Mouse (Mus musculus) intestine, postnatal 0 days (tissue): ENCODE data around the gene Nppb. TPM values are rescaled to one million over a fixed set of nuclear protein-coding genes. Genes with fewer than 3 reads are reported as not detected.

Experiments used
- ATAC-seq: fragments of 200-750 bp; cut with Nextera tagmentation; 2 replicates; pipeline ENCODE4 v1.8.0; 2017; ENCODE audit warnings: mild to moderate bottlenecking, moderate TSS enrichment, moderate library complexity
- H3K27ac ChIP-seq: fragments of 300-500 bp; sonication (generic); 2 replicates; pipeline ENCODE4 v1.5.1; 2014; ENCODE audit warnings: mild to moderate bottlenecking, low read depth, low read length, moderate library complexity
- H3K27me3 ChIP-seq: fragments of 300-500 bp; sonication (generic); replicated peaks from 2 replicates; pipeline ENCODE4 v1.6.1; 2014; ENCODE audit warnings: low read length, mixed read lengths; ENCODE audit not compliant: control insufficient read depth, insufficient read depth
- H3K36me3 ChIP-seq: fragments of 300-500 bp; sonication (generic); 2 replicates; pipeline ENCODE4 v1.6.1; 2014; ENCODE audit warnings: mild to moderate bottlenecking, moderate library complexity; ENCODE audit not compliant: control insufficient read depth, insufficient read depth
- H3K4me1 ChIP-seq: fragments of 300-500 bp; sonication (generic); replicated peaks from 2 replicates; pipeline ENCODE4 v1.6.1; 2014; ENCODE audit warnings: antibody characterized with exemption, low read length, mixed read lengths; ENCODE audit not compliant: control insufficient read depth, insufficient read depth
- H3K4me2 ChIP-seq: fragments of 300-500 bp; sonication (generic); replicated peaks from 2 replicates; pipeline ENCODE4 v1.6.1; 2014; ENCODE audit warnings: low read depth, mild to moderate bottlenecking, moderate library complexity
- H3K4me3 ChIP-seq: fragments of 300-500 bp; sonication (generic); 2 replicates; pipeline ENCODE4 v1.5.1; 2014; ENCODE audit warnings: low read depth, low read length
- H3K9ac ChIP-seq: fragments of 300-500 bp; sonication (generic); 2 replicates; pipeline ENCODE4 v1.6.1; 2014; ENCODE audit warnings: mild to moderate bottlenecking, low read depth, low read length
- H3K9me3 ChIP-seq: fragments of 300-500 bp; sonication (generic); 2 replicates; pipeline ENCODE4 v1.6.1; 2016; ENCODE audit warnings: mixed run types; ENCODE audit not compliant: control insufficient read depth
- CTCF ChIP-seq: sonication (generic); IDR thresholded peaks from 2 replicates; pipeline ENCODE4 v1.5.1; 2016; ENCODE audit warnings: low read depth, mild to moderate bottlenecking, control low read depth, antibody characterized with exemption, moderate library complexity
- WGBS: fragments of 180-500 bp; shearing (Covaris S2); extraction: QIAGEN DNeasy Blood & Tissue Kit; methylation state at CpG from one replicate; pipeline ENCODE4 v1.1.7; 2014; 5-methylcytosine and 5-hydroxymethylcytosine counted together
- polyA plus RNA-seq: library from polyadenylated mRNA; unstranded; fragments of >200 nt; fragmentation: Nextera tagmentation; extraction: Ambion mirVana; gene quantifications from 2 replicates; pipeline ENCODE4 v1.2.1, GENCODE M21; 2015

Gene Nppb
- polyA plus RNA-seq = not detected in 2 replicates

DNA sequence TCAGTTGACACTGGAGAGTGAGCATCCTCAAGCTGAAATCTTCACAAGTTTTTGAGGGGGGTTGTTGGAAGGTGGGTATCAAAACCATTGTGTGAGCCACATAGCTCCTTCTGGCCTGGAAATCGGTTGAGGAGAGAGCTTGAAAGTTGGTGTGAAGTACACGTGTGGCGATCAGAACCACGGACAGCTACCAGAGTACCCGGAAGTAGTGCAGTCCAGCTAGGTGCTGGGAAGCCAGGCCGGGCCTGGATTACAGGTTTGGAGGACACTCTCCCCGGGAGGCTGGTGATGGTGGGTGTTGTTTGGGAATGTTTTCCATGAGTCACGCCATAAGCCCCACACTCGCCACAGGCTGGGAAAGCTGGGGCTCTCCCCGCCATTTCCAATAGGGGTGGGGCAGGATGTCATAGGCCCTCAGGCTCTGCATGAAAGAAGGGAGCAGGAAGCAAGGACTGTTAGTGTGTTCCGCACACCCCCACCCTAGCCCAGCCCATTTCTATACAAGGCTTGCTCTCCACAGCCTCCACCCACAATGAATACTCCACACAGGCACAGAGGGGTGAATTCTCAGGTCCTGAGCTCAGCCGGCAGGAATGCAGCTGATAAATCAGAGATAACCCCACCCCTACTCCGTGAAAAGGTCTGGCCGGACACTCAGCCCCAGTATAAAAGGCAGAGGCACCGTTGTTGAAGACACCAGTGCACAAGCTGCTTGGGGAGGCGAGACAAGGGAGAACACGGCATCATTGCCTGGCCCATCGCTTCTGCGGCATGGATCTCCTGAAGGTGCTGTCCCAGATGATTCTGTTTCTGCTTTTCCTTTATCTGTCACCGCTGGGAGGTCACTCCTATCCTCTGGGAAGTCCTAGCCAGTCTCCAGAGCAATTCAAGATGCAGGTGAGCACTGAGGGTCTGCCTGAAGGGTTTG is at the start of gene Nppb:
Gene Nppb (plus strand): TSS at position 584 of the 928 bp plus-strand sequence.
- H3K4me2 ChIP-seq = no peak within 1 kb of the TSS
- TF ChIP-seq CTCF = no peak
- H3K27me3 ChIP-seq = no peaks in the 10 kb centered on the region
- ATAC-seq = no peak
- H3K9me3 ChIP-seq = no peaks in the 10 kb centered on the region
- no peak within 1 kb of the TSS for H3K27ac ChIP-seq
- H3K9ac ChIP-seq = no peak within 1 kb of the TSS
- WGBS = 27% methylated on average over 20 of the region's 20 CpGs
- no peaks in the 10 kb centered on the region for H3K36me3 ChIP-seq
- H3K4me3 ChIP-seq = no peak within 1 kb of the TSS
- no peaks in the 10 kb centered on the region for H3K4me1 ChIP-seq

DNA sequence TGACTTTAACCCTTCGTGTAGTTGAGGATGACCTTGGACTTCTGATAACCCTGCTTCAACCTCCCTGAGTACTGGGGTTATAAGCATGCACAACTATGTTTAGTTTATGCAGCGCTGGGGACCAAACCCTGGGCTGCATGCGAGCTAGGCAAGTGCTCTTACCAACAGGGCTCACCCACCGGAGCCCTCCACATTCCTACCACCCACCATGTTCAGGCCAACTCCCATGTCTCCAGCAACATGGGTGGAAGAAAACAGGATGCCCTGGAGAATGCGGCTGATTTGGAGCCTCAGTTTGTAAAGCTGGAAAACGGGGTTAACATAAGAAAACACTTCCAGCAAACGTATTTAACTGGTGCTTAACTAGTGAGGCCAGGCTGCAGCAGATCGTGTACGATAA is 49.7 kb upstream of the Nppb start:
- WGBS = 17% methylated on average over 9 of the region's 9 CpGs
- Histone ChIP-seq H3K27ac (no peak overlapping the region), H3K27me3 (no peaks in the 10 kb centered on the region), H3K9me3 (no peaks in the 10 kb centered on the region), H3K4me3 (peak overlapping the region; percentile 71), H3K4me1 (peaks cover 5% of the 10 kb centered on the region; the same call in 1 of the 2 replicates), H3K4me2 (peak overlapping the region; percentile 97), H3K36me3 (peaks cover 3% of the 10 kb centered on the region; the same call in 1 of the 2 replicates), H3K9ac (peak overlapping the region; percentile 70)
- no peak for TF ChIP-seq CTCF
- ATAC-seq = no peak

DNA sequence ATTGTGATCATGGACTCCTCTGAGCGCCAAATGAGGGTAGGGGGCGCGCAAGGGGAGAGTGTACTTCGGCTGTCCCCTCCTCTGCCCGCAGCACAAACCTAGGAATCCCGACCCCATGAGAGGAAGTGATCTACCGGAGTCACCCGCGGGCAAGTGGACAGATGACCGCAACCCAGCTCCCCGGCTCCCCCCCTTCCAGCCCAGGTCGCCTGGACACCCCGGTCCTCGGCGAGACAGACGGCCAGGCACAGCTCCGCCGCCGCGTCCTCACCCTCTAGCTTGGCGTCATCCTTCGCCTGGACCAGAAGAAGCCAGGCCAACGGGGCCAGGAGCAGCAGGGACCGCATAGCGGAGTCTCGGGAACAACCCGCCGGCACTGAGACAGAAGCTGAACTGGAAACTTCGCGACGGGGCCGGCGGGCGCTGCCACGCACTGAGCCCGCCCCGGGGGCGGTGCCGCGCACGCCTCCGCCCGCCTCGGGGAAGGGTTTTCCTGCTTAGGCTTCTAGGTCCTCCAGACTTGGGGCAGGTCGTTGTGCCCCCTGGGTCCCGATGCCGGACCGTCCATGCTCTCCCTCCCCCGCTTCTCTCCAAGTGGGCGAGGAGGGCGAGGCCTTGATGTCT is 49.1 kb upstream of the Nppb start, which contains the start of gene Plod1:
Gene Plod1 (minus strand): TSS at position 437 of the 624 bp plus-strand sequence.
- Histone ChIP-seq H3K36me3 (no peaks in the 10 kb centered on the region), H3K9ac (peak within 1 kb of the TSS; percentile 70), H3K9me3 (no peaks in the 10 kb centered on the region), H3K27ac (peak within 1 kb of the TSS; percentile 71), H3K4me3 (peak within 1 kb of the TSS; percentile 71), H3K4me2 (peak within 1 kb of the TSS; percentile 97), H3K27me3 (no peaks in the 10 kb centered on the region), H3K4me1 (peaks cover 5% of the 10 kb centered on the region; the same call in 1 of the 2 replicates)
- under 1% methylated on average over 51 of the region's 51 CpGs for WGBS
- peak; percentile 23; the same call in 1 of the 2 replicates for ATAC-seq
- TF ChIP-seq CTCF = peak; percentile 19; the same call in 1 of the 2 replicates

DNA sequence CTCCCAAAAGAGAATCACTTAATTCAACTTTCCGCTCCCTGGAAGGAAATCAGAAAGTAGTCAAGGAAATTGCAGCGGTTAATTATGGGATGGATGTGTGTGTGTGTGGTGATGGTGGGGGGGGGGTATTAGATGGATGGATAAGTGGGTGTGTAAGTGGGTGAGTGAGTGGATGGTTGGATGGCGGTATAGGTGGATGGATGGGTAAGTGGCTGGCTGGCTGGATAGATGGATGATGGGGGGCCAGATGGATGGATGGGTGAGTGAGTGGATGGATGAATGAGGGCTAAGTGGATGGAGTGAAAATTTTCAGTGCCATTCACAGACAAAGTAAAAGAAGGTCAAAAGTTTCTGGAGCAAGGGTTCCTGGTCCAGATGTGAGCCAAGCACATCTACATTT is 48.6 kb upstream of the Nppb start:
- Histone ChIP-seq H3K9me3 (no peaks in the 10 kb centered on the region), H3K36me3 (no peaks in the 10 kb centered on the region), H3K9ac (peak overlapping the region; percentile 70), H3K4me3 (peak overlapping the region; percentile 71), H3K27me3 (no peaks in the 10 kb centered on the region), H3K27ac (peak overlapping the region; percentile 54; the same call in 1 of the 2 replicates), H3K4me1 (peaks cover 9% of the 10 kb centered on the region), H3K4me2 (peak overlapping the region; percentile 97)
- no peak for TF ChIP-seq CTCF
- no peak for ATAC-seq
- 38% methylated on average over 3 of the region's 3 CpGs for WGBS

DNA sequence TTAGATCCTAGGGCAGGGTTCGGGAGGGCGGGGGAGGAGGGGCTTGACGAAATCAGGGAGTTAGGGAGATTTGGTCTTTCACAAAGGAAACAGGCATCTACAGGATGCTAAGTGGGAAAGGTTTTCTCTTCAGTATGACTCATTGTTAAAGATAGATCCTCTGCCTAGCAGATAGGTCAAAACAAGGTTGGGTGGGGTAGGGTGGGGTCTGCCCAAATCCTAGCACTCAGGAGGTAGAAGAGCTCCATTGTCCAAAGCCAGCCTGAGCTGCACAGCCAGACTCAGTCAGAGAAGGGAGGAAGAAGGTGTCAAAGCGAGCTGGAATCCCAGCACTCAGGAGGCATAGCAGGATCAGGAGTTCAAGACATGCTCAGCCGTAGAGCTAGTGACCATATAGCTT is 48.1 kb upstream of the Nppb start:
- Histone ChIP-seq H3K36me3 (no peaks in the 10 kb centered on the region), H3K9ac (no peak overlapping the region), H3K4me1 (peaks cover 11% of the 10 kb centered on the region), H3K27ac (peak overlapping the region; percentile 54; the same call in 1 of the 2 replicates), H3K4me3 (no peak overlapping the region), H3K4me2 (0 out of 2 replicates have a peak overlapping the region, but pooled peaks have one; percentile 97), H3K27me3 (no peaks in the 10 kb centered on the region), H3K9me3 (no peaks in the 10 kb centered on the region)
- no peak for ATAC-seq
- WGBS = 45% methylated on average over 5 of the region's 5 CpGs
- no peak for TF ChIP-seq CTCF
